Mouse (Mus musculus): Measurements from ENCODE around the gene Pga5.

The Pga5 gene

GRCm38 (mm10) chr19:10665093-10665492 is 12.8 kb downstream of the Pga5 start:
- no peak for DNase-seq (ENCODE audit: low spot score)

DNA sequence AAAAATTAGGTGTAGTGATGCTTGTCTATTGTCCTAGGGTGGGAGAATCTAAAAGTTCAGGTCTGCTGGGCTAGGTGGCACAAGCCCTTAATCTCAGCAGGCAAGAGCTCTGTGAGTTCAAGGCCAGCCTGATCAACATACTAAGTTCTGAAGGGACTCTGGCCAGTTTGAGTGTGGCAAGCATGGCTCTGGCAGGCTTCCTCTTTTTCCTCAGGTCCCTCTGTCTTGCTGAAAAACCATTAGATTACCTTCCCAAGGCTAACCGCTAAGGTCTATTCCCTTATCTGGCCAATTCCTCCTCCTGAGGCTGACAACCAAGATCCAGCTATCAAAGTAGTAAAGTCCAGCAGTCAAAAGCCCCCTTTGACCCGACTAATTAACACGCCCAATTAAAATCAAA is 15.2 kb downstream of the Pga5 start:
- DNase-seq (ENCODE audit: low spot score) = no peak

DNA sequence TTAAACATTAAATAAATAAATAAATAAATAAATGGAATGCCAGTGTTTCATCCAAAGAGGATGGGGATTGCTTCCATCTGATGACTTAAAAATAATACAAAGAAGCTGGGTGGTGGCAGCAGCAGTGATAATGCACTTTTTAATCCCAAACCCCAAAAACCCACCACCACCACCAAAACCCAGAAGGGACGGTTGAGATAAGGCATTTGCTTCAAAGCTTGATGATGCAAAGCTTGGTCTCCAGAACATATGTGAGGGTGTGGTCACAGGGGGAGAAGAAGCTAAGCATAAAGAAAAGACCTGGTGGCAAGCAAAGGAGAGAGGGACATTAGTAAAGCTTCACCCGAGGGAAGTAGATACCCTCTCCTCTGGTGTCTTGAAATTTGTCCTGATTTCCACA is 16.0 kb downstream of the Pga5 start:
- DNase-seq (ENCODE audit: low spot score) = no peak

DNA sequence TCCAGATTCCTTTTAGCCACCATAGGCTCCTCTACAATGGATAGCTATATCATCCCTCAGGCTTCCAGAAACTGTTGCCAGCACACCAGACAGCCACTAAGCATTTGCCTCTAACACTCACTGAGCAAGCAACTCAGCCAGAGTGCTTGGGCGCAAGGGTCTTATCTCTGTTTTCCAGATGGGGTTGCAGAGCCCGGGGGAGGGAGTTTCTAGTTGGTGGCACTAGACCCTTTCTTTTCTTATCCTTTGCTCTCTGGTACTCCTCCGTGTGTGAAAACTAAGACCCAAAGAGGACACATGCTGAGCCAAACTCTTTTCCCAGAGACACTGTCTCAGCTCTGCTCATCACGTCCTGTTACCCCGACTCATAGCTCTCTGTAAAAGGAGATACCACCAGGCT is 16.5 kb downstream of the Pga5 start:
- no peak for DNase-seq (ENCODE audit: low spot score)

- no peak for DNase-seq (ENCODE audit: low spot score)
Observed at GRCm38 (mm10) chr19:10658406-10658805, 19.5 kb downstream of the Pga5 start.

DNA sequence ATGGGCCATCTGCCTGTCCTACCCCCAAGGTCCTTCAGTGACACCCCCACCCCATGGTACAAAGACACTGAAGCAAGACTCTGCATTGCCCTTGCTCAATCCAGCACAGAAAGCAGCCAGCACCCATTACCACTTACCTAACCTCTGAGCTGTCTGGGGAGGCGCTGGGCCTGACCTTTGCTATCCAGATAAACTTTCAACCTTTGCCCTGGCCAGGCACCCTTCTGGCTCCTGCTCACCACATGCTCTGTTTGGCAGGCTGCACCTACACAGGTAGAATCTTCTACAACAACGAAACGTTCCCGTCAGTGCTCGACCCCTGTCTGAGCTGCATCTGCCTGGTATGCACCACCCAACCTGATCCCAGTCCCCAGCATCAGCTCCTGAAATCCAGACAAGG is 20.1 kb downstream of the Pga5 start:
- no peak for DNase-seq (ENCODE audit: low spot score)

DNA sequence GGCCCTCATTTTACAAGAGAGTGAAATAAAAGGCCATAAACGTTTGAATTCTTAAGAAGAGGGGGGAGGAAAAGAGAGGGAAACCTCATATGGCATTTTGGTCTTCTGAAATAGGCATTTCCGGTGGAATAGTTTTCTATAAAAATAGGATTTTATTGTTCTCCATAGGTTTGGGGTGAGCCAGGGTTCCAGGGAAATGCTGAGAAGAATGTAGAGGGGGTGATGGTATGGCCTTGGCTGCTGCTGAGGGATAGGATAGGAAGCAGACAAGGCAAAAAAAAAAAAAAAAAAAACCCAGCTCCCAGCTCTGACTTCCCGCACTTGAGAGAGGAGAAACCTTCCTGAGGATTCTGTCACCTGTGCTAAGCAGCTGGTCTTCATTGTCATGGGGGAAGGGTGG is 21.8 kb downstream of the Pga5 start:
- no peak for DNase-seq (ENCODE audit: low spot score)

- DNase-seq (ENCODE audit: low spot score) = no peak
Observed at GRCm38 (mm10) chr19:10648156-10648555, 29.7 kb downstream of the Pga5 start.

DNA sequence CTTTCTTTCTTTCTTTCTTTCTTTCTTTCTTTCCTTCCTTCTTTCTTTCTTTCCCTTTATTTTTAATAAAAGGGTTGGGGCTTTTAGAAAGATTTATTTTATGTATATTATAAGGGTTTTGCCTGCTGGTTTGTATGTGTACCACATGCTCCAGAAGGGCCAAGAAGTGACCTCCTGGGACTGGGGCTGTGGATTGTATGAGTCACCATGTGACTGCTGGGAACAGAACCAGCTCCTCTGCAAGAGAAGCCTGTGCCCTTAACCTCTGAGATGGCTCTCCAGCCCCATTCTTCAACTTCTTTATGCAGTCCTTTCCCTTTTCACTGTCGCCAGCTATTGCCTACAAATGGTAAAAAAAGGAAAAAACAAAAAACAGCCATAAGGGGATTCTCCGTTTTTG is 32.3 kb downstream of the Pga5 start:
- no peak for DNase-seq (ENCODE audit: low spot score)

DNA sequence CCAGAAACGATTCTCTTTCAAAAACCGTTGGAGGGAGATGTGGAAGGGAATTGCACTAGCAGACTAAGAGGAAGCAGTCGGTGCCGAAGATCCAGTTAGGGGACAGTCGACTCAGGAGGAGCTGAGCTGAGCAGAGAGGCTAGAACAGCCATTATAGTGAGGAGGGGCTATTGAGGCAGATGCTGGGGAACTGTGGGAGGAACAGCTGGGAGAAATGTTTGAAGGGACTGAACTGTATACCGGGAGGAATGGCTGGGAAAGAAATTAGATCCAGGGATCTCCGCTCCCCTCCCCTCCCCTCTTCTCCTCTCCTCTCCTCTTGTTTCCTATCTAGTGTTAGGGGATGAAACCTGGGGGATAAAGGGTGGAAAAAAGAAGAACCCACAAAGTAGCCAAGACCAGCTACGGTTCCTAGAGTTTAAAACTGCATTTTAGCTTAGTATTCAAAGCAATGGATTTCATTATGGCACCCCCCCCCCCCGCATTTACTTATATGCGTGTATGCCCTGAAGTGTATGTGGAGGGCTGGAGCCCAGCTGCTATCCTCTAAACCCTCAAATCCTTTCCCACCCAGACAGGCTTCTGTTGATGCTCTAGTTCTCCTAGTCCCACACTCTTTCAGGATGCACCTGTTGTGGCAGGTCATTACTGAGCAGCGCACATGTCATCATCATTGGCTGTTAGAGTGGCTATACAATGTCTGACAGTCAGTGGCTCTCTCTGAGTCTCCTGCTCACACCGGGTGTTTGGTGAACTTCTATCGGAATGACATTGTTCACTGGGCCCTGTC is 37.1 kb downstream of the Pga5 start:
- no peak for DNase-seq (ENCODE audit: low spot score)

- DNase-seq (ENCODE audit: low spot score) = no peak
Observed at GRCm38 (mm10) chr19:10640080-10640479, 37.8 kb downstream of the Pga5 start.

- DNase-seq (ENCODE audit: low spot score) = no peak
Observed at GRCm38 (mm10) chr19:10637840-10638239, 40.0 kb downstream of the Pga5 start.

DNA sequence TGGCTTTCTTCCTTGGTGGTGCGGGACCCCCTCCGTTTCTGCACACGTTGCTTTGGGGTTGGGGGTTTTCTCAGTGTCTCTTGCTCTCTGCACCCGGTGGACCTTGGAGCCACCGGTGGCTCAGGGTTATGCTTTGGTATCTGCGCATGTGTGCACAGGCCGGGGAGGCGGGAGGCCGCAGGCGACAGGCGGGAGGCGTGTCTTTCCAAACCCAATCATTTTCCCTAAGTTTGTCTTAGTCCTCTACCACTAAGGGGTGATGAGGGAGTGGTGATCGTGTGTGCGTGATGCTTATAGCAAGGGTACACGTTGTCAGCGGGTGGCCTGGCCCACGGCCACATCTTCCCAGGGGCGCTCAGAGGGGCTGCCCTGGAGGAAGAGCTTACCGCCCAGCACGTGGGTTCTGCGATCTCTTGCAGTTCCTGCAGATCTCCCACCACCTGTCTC is 43.0 kb downstream of the Pga5 start:
- peak; percentile 69 for DNase-seq (ENCODE audit: low spot score)

DNA sequence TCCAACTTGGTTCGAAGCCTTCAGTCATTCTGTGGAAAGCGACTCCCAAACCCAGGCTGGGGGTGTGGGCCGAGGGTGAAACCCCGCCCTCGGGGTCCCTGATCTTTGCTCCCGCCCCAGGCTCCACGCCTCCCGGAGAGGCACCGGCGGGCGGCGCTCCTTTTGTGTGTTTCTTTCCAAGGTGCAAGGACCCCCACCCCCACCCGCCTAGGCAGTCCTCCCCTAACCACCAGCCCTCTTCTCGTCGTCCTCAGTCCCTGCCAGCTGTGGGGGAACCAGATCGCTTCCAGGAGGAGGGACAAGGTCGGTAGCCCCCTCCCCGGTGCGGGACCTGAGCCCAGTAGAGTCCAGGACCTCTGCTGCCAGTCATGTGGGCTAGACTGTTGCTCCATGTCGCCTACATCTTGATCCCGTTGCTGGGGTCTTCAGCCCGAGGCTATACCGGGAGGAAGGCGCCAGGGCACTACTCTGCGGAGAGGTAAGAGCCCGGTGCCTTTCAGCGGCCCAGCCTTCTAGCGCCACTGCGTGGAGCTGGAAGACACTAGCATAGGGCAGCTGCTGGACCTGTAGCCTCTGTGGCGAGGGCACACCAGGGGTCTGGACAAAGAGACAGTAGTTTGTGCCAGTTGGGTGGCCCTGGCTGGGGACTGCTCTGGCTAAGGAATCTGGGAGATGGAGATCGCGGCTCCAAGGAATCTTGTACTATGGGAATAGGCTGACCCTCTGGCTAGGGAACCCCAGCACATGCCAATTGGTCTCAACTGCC is 43.6 kb downstream of the Pga5 start, which contains the start of gene Vwce:
Vwce (plus strand) TSS at position 108 of the 766 bp plus-strand sequence.
- peak; percentile 66 for DNase-seq (ENCODE audit: low spot score)
